Mouse (Mus musculus): ENCODE results near the gene Traf3ip3.

DNA sequence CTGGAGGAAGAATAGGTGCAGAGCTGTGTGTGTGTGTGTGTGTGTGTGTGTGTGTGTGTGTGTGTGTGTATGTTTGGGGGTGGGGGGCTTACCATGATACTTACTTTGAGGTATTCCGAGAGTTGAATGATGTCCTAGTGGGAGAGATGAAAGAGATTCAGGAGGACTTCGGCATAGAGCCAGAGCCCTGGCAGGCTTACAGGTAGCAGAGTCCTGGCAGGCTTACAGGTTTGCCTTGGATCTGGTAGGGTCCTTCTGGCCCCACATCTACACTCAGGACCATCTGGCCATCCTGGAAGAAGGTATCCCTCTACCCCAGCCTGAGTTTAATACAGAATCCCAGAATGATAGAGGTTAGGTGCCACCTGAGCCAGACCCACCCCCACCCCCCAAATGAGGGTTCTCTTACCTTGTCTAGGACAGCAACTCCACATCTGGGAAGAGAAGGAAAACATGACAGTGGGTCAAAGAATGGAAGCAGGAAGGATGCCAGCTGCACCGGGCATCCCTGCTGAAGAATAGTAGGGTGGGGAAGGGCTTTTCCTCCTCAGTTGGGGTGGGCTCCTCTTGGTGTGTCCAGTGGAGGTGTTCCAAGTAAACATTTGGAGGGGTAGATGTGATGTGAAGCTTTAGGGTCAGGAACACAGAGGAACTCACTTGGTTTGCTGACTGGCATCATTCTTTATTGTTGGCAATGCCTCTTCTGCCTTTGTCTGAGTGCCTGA, 6.9 kb downstream of the Traf3ip3 start:
- TF ChIP-seq CTCF (IDR thresholded peaks at IDR 0.05; ENCODE audit: low read depth, low read length) (no peak), POLR2A (IDR thresholded peaks at IDR 0.05; ENCODE audit: extremely low read depth, insufficient read depth, low read length) (no peak)

Data from liver, adult 2 months (tissue).